Mouse (Mus musculus): ENCODE data around the gene Ankrd11. TPM values are rescaled to one million over a fixed set of nuclear protein-coding genes. Genes with fewer than 3 reads are reported as not detected.
A peak's percentile ranks its signal among the peaks of the same experiment; 100 is the strongest.
"Not testable (repeated sequence)": the region's sequence is repeated elsewhere in the genome, so short reads cannot be mapped to it uniquely, and the experiment has no call there.

Ankrd11 gene
- polyA plus RNA-seq, 1 experiment from 2014 or later = 63.3 TPM

GRCm38 (mm10) chr8:123031321-123031978 is 10.6 kb downstream of the Ankrd11 start:
- no peaks in the 10 kb centered on the region for H3K36me3 ChIP-seq (ENCODE audit: control insufficient read depth, insufficient read depth, low read length)
- no peak overlapping the region for H3K4me3 ChIP-seq (ENCODE audit: control insufficient read depth in 1 of 2, insufficient read depth in 1 of 2, low read depth in 1 of 2, low read length in 2 of 2)
- H3K27ac ChIP-seq (replicated peaks in 1 of 2; ENCODE audit: control insufficient read depth in 1 of 2, insufficient read depth in 1 of 2, low read depth in 2 of 2, low read length in 2 of 2) = no peak overlapping the region
- peaks cover 0 to 22% of the 10 kb centered on the region in 2 experiments; a peak in 2 of 4 replicates for H3K4me1 ChIP-seq (ENCODE audit: control insufficient read depth in 2 of 2, insufficient read depth in 2 of 2, low read length in 2 of 2)
- no peaks in the 10 kb centered on the region for H3K27me3 ChIP-seq (ENCODE audit: control insufficient read depth, insufficient read depth, low read length)
- 79% methylated on average over 7 of the region's 7 CpGs for WGBS
- H3K9me3 ChIP-seq (ENCODE audit: control insufficient read depth, low read length) = no peaks in the 10 kb centered on the region
- ATAC-seq (ENCODE audit: insufficient number of reproducible peaks, insufficient read depth, low FRiP score, low read depth) = no peak
- no peak overlapping the region for H3K9ac ChIP-seq (ENCODE audit: low read length)
- no peak overlapping the region for H3K4me2 ChIP-seq (ENCODE audit: low read length)

DNA sequence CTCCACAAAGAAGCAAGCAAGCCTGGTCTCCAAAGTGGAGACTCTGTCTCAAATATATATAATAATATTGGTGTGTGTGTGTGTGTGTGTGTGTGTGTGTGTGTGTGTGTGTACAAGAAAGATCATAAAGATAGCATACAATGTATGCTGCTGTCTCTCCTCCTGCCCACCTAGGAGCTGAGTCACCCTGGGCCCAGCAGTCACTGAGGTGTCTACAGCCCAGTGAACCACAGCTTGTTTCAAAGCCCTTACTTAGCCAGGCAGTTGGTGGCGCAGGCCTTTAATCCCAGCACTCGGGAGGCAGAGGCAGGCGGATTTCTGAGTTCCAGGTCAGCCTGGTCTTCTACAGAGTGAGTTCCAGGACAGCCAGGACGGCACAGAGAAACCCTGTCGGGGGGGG is 12.0 kb downstream of the Ankrd11 start:
- H3K36me3 ChIP-seq (ENCODE audit: control insufficient read depth, insufficient read depth, low read length); H3K4me2 ChIP-seq (ENCODE audit: low read length); ATAC-seq (ENCODE audit: insufficient number of reproducible peaks, insufficient read depth, low FRiP score, low read depth); H3K27ac ChIP-seq (replicated peaks in 1 of 2; ENCODE audit: control insufficient read depth in 1 of 2, insufficient read depth in 1 of 2, low read depth in 2 of 2, low read length in 2 of 2); H3K9ac ChIP-seq (ENCODE audit: low read length); H3K9me3 ChIP-seq (ENCODE audit: control insufficient read depth, low read length); H3K4me3 ChIP-seq (ENCODE audit: control insufficient read depth in 1 of 2, insufficient read depth in 1 of 2, low read depth in 1 of 2, low read length in 2 of 2); H3K27me3 ChIP-seq (ENCODE audit: control insufficient read depth, insufficient read depth, low read length): not testable (repeated sequence)
- 82% methylated on average over 4 of the region's 5 CpGs for WGBS
- peaks cover 0 to 19% of the 10 kb centered on the region in 2 experiments; a peak in 2 of 4 replicates for H3K4me1 ChIP-seq (ENCODE audit: control insufficient read depth in 2 of 2, insufficient read depth in 2 of 2, low read length in 2 of 2)

DNA sequence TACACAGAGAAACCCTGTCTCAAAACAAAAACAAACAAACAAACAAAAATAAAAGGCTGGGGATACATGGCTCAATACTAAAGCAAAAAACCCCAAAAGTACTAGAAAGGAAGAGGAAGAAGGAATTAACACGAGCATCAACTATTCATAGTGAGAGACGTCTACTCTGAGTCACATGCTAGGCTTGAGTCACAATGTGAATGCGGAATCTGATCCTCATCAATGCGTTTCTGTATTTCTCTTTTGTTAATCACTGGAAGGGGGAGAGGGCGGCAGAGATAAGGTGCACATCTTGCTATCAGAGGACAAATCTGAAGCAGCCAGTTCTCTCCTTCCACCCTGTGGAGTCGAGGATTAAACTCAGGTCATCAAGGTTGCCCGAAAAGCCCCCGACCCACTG is 14.3 kb downstream of the Ankrd11 start:
- H3K27ac ChIP-seq (replicated peaks in 1 of 2; ENCODE audit: control insufficient read depth in 1 of 2, insufficient read depth in 1 of 2, low read depth in 2 of 2, low read length in 2 of 2) = no peak overlapping the region
- H3K9me3 ChIP-seq (ENCODE audit: control insufficient read depth, low read length) = no peaks in the 10 kb centered on the region
- H3K4me1 ChIP-seq (ENCODE audit: control insufficient read depth in 2 of 2, insufficient read depth in 2 of 2, low read length in 2 of 2) = peaks cover 0 to 14% of the 10 kb centered on the region in 2 experiments; a peak in 2 of 4 replicates
- H3K36me3 ChIP-seq (ENCODE audit: control insufficient read depth, insufficient read depth, low read length) = peaks cover 5% of the 10 kb centered on the region; the same call in 1 of the 2 replicates
- H3K4me2 ChIP-seq (ENCODE audit: low read length) = no peak overlapping the region
- ATAC-seq (ENCODE audit: insufficient number of reproducible peaks, insufficient read depth, low FRiP score, low read depth) = no peak
- no peak overlapping the region for H3K9ac ChIP-seq (ENCODE audit: low read length)
- no peak overlapping the region for H3K4me3 ChIP-seq (ENCODE audit: control insufficient read depth in 1 of 2, insufficient read depth in 1 of 2, low read depth in 1 of 2, low read length in 2 of 2)
- no peaks in the 10 kb centered on the region for H3K27me3 ChIP-seq (ENCODE audit: control insufficient read depth, insufficient read depth, low read length)
- WGBS = 84% methylated on average over 8 of the region's 8 CpGs

DNA sequence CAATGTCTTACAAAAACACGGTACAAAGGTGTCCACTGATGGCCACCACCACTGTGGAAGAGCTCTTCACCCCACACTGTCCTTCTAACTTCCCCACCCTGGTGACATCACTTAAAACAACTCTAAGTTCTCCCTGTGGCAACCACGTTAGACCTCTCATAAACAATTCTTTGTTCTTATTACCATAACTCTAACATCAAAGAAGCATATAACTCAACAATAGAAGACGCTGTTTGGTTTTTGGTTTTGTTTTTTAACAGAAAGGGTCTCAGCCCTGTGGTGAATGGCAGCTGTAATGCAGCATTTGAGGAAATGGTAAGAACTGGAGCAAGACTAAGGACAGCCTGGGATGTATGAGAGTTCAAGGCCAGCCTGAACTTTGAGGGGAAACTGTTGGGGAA is 16.1 kb downstream of the Ankrd11 start:
- peaks cover 5% of the 10 kb centered on the region; the same call in 1 of the 2 replicates for H3K36me3 ChIP-seq (ENCODE audit: control insufficient read depth, insufficient read depth, low read length)
- ATAC-seq (ENCODE audit: insufficient number of reproducible peaks, insufficient read depth, low FRiP score, low read depth) = no peak
- H3K4me3 ChIP-seq (ENCODE audit: control insufficient read depth in 1 of 2, insufficient read depth in 1 of 2, low read depth in 1 of 2, low read length in 2 of 2) = no peak overlapping the region
- H3K9me3 ChIP-seq (ENCODE audit: control insufficient read depth, low read length) = no peaks in the 10 kb centered on the region
- no peak overlapping the region for H3K27ac ChIP-seq (replicated peaks in 1 of 2; ENCODE audit: control insufficient read depth in 1 of 2, insufficient read depth in 1 of 2, low read depth in 2 of 2, low read length in 2 of 2)
- WGBS = 84% methylated on average over 3 of the region's 3 CpGs
- no peak overlapping the region for H3K9ac ChIP-seq (ENCODE audit: low read length)
- H3K4me2 ChIP-seq (ENCODE audit: low read length) = no peak overlapping the region
- peaks cover 4 to 22% of the 10 kb centered on the region in 2 experiments for H3K4me1 ChIP-seq (ENCODE audit: control insufficient read depth in 2 of 2, insufficient read depth in 2 of 2, low read length in 2 of 2)
- no peaks in the 10 kb centered on the region for H3K27me3 ChIP-seq (ENCODE audit: control insufficient read depth, insufficient read depth, low read length)

DNA sequence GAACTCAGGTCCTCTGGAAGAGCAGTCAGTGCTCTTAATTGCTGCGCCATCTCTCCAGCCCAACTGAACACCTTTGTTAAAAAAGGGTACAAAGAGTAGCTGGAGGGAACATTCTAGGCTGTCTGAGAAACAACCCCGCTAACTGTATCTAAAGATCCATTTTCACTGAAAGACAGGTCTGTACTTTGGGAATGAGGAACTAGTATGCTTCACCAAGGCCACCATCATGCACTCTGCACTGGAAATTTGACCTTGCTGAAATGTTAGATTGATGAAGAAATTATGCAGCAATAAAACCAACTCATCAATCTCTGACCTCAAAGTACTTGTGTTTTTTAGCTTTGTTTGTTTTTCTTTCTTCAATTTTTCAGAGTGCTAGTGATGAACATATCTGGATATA is 17.9 kb downstream of the Ankrd11 start:
- no peak overlapping the region for H3K9ac ChIP-seq (ENCODE audit: low read length)
- no peak for ATAC-seq (ENCODE audit: insufficient number of reproducible peaks, insufficient read depth, low FRiP score, low read depth)
- peaks cover 5% of the 10 kb centered on the region; the same call in 1 of the 2 replicates for H3K36me3 ChIP-seq (ENCODE audit: control insufficient read depth, insufficient read depth, low read length)
- 98% methylated on average over 2 of the region's 2 CpGs for whole genome bisulfite sequencing
- H3K4me3 ChIP-seq (ENCODE audit: control insufficient read depth in 1 of 2, insufficient read depth in 1 of 2, low read depth in 1 of 2, low read length in 2 of 2) = no peak overlapping the region
- H3K9me3 ChIP-seq (ENCODE audit: control insufficient read depth, low read length) = no peaks in the 10 kb centered on the region
- no peak overlapping the region for H3K27ac ChIP-seq (replicated peaks in 1 of 2; ENCODE audit: control insufficient read depth in 1 of 2, insufficient read depth in 1 of 2, low read depth in 2 of 2, low read length in 2 of 2)
- H3K27me3 ChIP-seq (ENCODE audit: control insufficient read depth, insufficient read depth, low read length) = no peaks in the 10 kb centered on the region
- H3K4me1 ChIP-seq (ENCODE audit: control insufficient read depth in 2 of 2, insufficient read depth in 2 of 2, low read length in 2 of 2) = peaks cover 4 to 32% of the 10 kb centered on the region in 2 experiments
- H3K4me2 ChIP-seq (ENCODE audit: low read length) = no peak overlapping the region

GRCm38 (mm10) chr8:123022727-123023126 is 19.4 kb downstream of the Ankrd11 start:
- Histone ChIP-seq H3K4me2 (ENCODE audit: low read length) (no peak overlapping the region), H3K9me3 (ENCODE audit: control insufficient read depth, low read length) (no peaks in the 10 kb centered on the region), H3K36me3 (ENCODE audit: control insufficient read depth, insufficient read depth, low read length) (peaks cover 5% of the 10 kb centered on the region; the same call in 1 of the 2 replicates), H3K4me1 (ENCODE audit: control insufficient read depth in 2 of 2, insufficient read depth in 2 of 2, low read length in 2 of 2) (peaks cover 14 to 47% of the 10 kb centered on the region in 2 experiments), H3K4me3 (ENCODE audit: control insufficient read depth in 1 of 2, insufficient read depth in 1 of 2, low read depth in 1 of 2, low read length in 2 of 2) (no peak overlapping the region), H3K9ac (ENCODE audit: low read length) (no peak overlapping the region), H3K27ac (replicated peaks in 1 of 2; ENCODE audit: control insufficient read depth in 1 of 2, insufficient read depth in 1 of 2, low read depth in 2 of 2, low read length in 2 of 2) (no peak overlapping the region), H3K27me3 (ENCODE audit: control insufficient read depth, insufficient read depth, low read length) (no peaks in the 10 kb centered on the region)
- no peak for ATAC-seq (ENCODE audit: insufficient number of reproducible peaks, insufficient read depth, low FRiP score, low read depth)
- 62% methylated on average over 3 of the region's 3 CpGs for WGBS

DNA sequence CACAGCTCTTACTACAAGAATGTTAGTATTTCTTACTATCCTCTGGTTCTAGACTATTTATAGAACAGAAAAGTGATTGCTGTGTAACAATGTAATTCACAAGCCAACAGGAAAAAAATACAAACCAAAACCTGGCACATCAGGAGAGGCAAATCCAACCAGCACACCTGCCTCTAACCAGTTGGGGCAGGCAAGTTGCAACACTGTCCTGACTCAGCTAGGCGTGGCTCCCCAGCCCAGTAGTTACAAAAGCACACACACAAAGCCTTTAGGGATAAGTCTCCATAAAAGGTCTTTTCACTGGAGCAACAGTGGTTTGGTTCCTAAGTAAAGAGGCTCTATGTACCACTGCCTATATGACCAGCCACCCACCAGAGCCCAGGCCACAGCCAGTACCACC is 20.8 kb downstream of the Ankrd11 start:
- no peaks in the 10 kb centered on the region for H3K27me3 ChIP-seq (ENCODE audit: control insufficient read depth, insufficient read depth, low read length)
- no peak overlapping the region for H3K4me2 ChIP-seq (ENCODE audit: low read length)
- WGBS = 83% methylated on average over 1 of the region's 1 CpGs
- H3K9me3 ChIP-seq (ENCODE audit: control insufficient read depth, low read length) = no peaks in the 10 kb centered on the region
- peaks cover 16 to 51% of the 10 kb centered on the region in 2 experiments for H3K4me1 ChIP-seq (ENCODE audit: control insufficient read depth in 2 of 2, insufficient read depth in 2 of 2, low read length in 2 of 2)
- no peak overlapping the region for H3K4me3 ChIP-seq (ENCODE audit: control insufficient read depth in 1 of 2, insufficient read depth in 1 of 2, low read depth in 1 of 2, low read length in 2 of 2)
- no peak overlapping the region for H3K27ac ChIP-seq (replicated peaks in 1 of 2; ENCODE audit: control insufficient read depth in 1 of 2, insufficient read depth in 1 of 2, low read depth in 2 of 2, low read length in 2 of 2)
- H3K9ac ChIP-seq (ENCODE audit: low read length) = no peak overlapping the region
- no peak for ATAC-seq (ENCODE audit: insufficient number of reproducible peaks, insufficient read depth, low FRiP score, low read depth)
- H3K36me3 ChIP-seq (ENCODE audit: control insufficient read depth, insufficient read depth, low read length) = peaks cover 5% of the 10 kb centered on the region; the same call in 1 of the 2 replicates

GRCm38 (mm10) chr8:123020859-123021258 is 21.2 kb downstream of the Ankrd11 start:
- peak overlapping the region in 1 of 2 experiments; percentile 26; a peak in 1 of 4 replicates for H3K27ac ChIP-seq (replicated peaks in 1 of 2; ENCODE audit: control insufficient read depth in 1 of 2, insufficient read depth in 1 of 2, low read depth in 2 of 2, low read length in 2 of 2)
- H3K4me1 ChIP-seq (ENCODE audit: control insufficient read depth in 2 of 2, insufficient read depth in 2 of 2, low read length in 2 of 2) = peaks cover 17 to 52% of the 10 kb centered on the region in 2 experiments
- ATAC-seq (ENCODE audit: insufficient number of reproducible peaks, insufficient read depth, low FRiP score, low read depth) = no peak
- H3K9me3 ChIP-seq (ENCODE audit: control insufficient read depth, low read length) = no peaks in the 10 kb centered on the region
- no peak overlapping the region for H3K9ac ChIP-seq (ENCODE audit: low read length)
- H3K27me3 ChIP-seq (ENCODE audit: control insufficient read depth, insufficient read depth, low read length) = no peaks in the 10 kb centered on the region
- no peak overlapping the region for H3K4me2 ChIP-seq (ENCODE audit: low read length)
- H3K36me3 ChIP-seq (ENCODE audit: control insufficient read depth, insufficient read depth, low read length) = peaks cover 5% of the 10 kb centered on the region; the same call in 1 of the 2 replicates
- WGBS = 75% methylated on average over 2 of the region's 2 CpGs
- H3K4me3 ChIP-seq (ENCODE audit: control insufficient read depth in 1 of 2, insufficient read depth in 1 of 2, low read depth in 1 of 2, low read length in 2 of 2) = no peak overlapping the region

Measured in heart, embryonic 14.5 days (tissue).